ENCODE assay signal across 24 mouse cellular contexts in genomic region chr9:37104249-37104648, GRCm38 (mm10). TPM values are rescaled to one million over a fixed set of nuclear protein-coding genes. Genes with fewer than 3 reads are reported as not detected.
A peak's percentile ranks its signal among the peaks of the same experiment; 100 is the strongest.
DNase-seq lines count a peak whose midpoint lies in the region; ATAC-seq and TF ChIP-seq lines count a peak whose summit lies in the region.
"Had no signal": no experiment of that assay in that cellular context is flagged by ENCODE, and none has a peak within 500 bp of the region (broad histone marks: within the 10 kb centered on the region; RNA-seq: fewer than 3 reads in every experiment).

No protein-coding gene starts in this region.

- WGBS in hindbrain, embryonic 10.5 days = 70% methylated on average over 3 of the region's 3 CpGs
- 53% methylated on average over 3 of the region's 3 CpGs for WGBS in hindbrain, embryonic 14.5 days
- WGBS in midbrain, embryonic 10.5 days = 62% methylated on average over 3 of the region's 3 CpGs
- 69% methylated on average over 3 of the region's 3 CpGs for WGBS in midbrain, embryonic 13.5 days
- 72% methylated on average over 3 of the region's 3 CpGs for WGBS in thymus, adult 2 months

- ATAC-seq in hindbrain, embryonic 14.5 days (ENCODE audit: low FRiP score) = no peak
- ATAC-seq in midbrain, embryonic 13.5 days = no peak
- ATAC-seq: CD4-positive, CD25-positive, alpha-beta regulatory T cell, adult 4 months; forebrain, embryonic 14.5 days; intestine, embryonic 15.5 days had no signal

- TF ChIP-seq POLR2A in thymus, adult 2 months (IDR thresholded peaks at IDR 0.05; ENCODE audit: control insufficient read depth, extremely low read depth, insufficient read depth, low read length, poor library complexity) = no peak

- no peak overlapping the region for H3K4me3 ChIP-seq in hindbrain, embryonic 10.5 days
- no peak overlapping the region for H3K4me3 ChIP-seq in hindbrain, embryonic 14.5 days (replicated peaks; ENCODE audit: low read length)
- H3K4me3 ChIP-seq in midbrain, embryonic 10.5 days = no peak overlapping the region
- H3K4me3 ChIP-seq in midbrain, embryonic 13.5 days (replicated peaks) = no peak overlapping the region
- no peak overlapping the region for H3K4me3 ChIP-seq in thymus, adult 2 months (ENCODE audit: control insufficient read depth, insufficient read depth, low read length)
- H3K4me3 ChIP-seq: embryonic facial prominence, embryonic 12.5 days; embryonic facial prominence, embryonic 15.5 days; heart, embryonic 12.5 days; heart, embryonic 15.5 days; hindbrain, embryonic 12.5 days; intestine, embryonic 15.5 days had no signal

- peak overlapping the region; percentile 40; the same call in 1 of the 2 replicates for H3K27ac ChIP-seq in hindbrain, embryonic 10.5 days
- no peak overlapping the region for H3K27ac ChIP-seq in hindbrain, embryonic 14.5 days
- peak overlapping the region; percentile 53 for H3K27ac ChIP-seq in midbrain, embryonic 10.5 days (replicated peaks)
- no peak overlapping the region for H3K27ac ChIP-seq in midbrain, embryonic 13.5 days
- peak overlapping the region; percentile 42; the same call in 1 of the 2 replicates for H3K27ac ChIP-seq in thymus, adult 2 months (ENCODE audit: control insufficient read depth, insufficient read depth, low read length)
- H3K27ac ChIP-seq: embryonic facial prominence, embryonic 12.5 days; embryonic facial prominence, embryonic 15.5 days; heart, embryonic 15.5 days; hindbrain, embryonic 12.5 days; intestine, embryonic 15.5 days had no signal

- no peaks in the 10 kb centered on the region for H3K27me3 ChIP-seq in hindbrain, embryonic 10.5 days (ENCODE audit: insufficient read depth, poor library complexity, severe bottlenecking)
- H3K27me3 ChIP-seq in hindbrain, embryonic 14.5 days (ENCODE audit: control insufficient read depth, insufficient read depth, low read length) = no peaks in the 10 kb centered on the region
- no peaks in the 10 kb centered on the region for H3K27me3 ChIP-seq in midbrain, embryonic 10.5 days (ENCODE audit: low read depth, poor library complexity, severe bottlenecking)
- H3K27me3 ChIP-seq in midbrain, embryonic 13.5 days = no peaks in the 10 kb centered on the region
- H3K27me3 ChIP-seq in thymus, adult 2 months (ENCODE audit: control insufficient read depth, insufficient read depth, low read length) = no peaks in the 10 kb centered on the region
- H3K27me3 ChIP-seq: embryonic facial prominence, embryonic 12.5 days; embryonic facial prominence, embryonic 15.5 days; heart, embryonic 12.5 days; heart, embryonic 15.5 days; hindbrain, embryonic 12.5 days; intestine, embryonic 15.5 days had no signal

- no peak for DNase-seq in hindbrain, embryonic 10.5 days (ENCODE audit: low spot score)
- DNase-seq in hindbrain, embryonic 14.5 days (ENCODE audit: low spot score) = no peak
- no peak for DNase-seq in midbrain, embryonic 10.5 days (ENCODE audit: low spot score)
- DNase-seq in thymus, adult 2 months = no peak
- DNase-seq in thymus, postnatal 0 days (ENCODE audit: low spot score) = no peak
- DNase-seq: adrenal gland, adult 2 months; adrenal gland, postnatal 14 days; cerebellum, adult 11 months; cerebellum, adult 2 months; cerebellum, adult 9-11 months; cerebellum, postnatal 25 days; gastrocnemius, postnatal 25 days; heart, adult 18-20 months; heart, postnatal 10 days; heart, postnatal 36 days had no signal

- no peak overlapping the region for H3K9ac ChIP-seq in hindbrain, embryonic 14.5 days
- H3K9ac ChIP-seq in midbrain, embryonic 13.5 days (replicated peaks) = no peak overlapping the region
- H3K9ac ChIP-seq: embryonic facial prominence, embryonic 12.5 days; embryonic facial prominence, embryonic 15.5 days; heart, embryonic 12.5 days; heart, embryonic 15.5 days; hindbrain, embryonic 12.5 days; intestine, embryonic 15.5 days had no signal

- H3K4me1 ChIP-seq in hindbrain, embryonic 10.5 days (replicated peaks) = peaks cover 84% of the 10 kb centered on the region
- peaks cover 9% of the 10 kb centered on the region; the same call in 1 of the 2 replicates for H3K4me1 ChIP-seq in hindbrain, embryonic 14.5 days (replicated peaks; ENCODE audit: control insufficient read depth, insufficient read depth, low read length)
- peaks cover 84% of the 10 kb centered on the region for H3K4me1 ChIP-seq in midbrain, embryonic 10.5 days
- peaks cover 48% of the 10 kb centered on the region for H3K4me1 ChIP-seq in midbrain, embryonic 13.5 days (replicated peaks)
- no peaks in the 10 kb centered on the region for H3K4me1 ChIP-seq in thymus, adult 2 months (replicated peaks; ENCODE audit: control insufficient read depth, insufficient read depth, low read length)

- 0 out of 2 replicates have a peak, but pooled peaks cover 7% of the 10 kb centered on the region for H3K36me3 ChIP-seq in hindbrain, embryonic 10.5 days
- H3K36me3 ChIP-seq in hindbrain, embryonic 14.5 days (replicated peaks; ENCODE audit: control insufficient read depth, insufficient read depth) = no peaks in the 10 kb centered on the region
- peaks cover 8% of the 10 kb centered on the region for H3K36me3 ChIP-seq in midbrain, embryonic 10.5 days
- no peaks in the 10 kb centered on the region for H3K36me3 ChIP-seq in midbrain, embryonic 13.5 days
- no peaks in the 10 kb centered on the region for H3K36me3 ChIP-seq in thymus, adult 2 months (ENCODE audit: control insufficient read depth, insufficient read depth, low read length)
- H3K36me3 ChIP-seq: embryonic facial prominence, embryonic 12.5 days; embryonic facial prominence, embryonic 15.5 days; heart, embryonic 12.5 days; heart, embryonic 15.5 days; hindbrain, embryonic 12.5 days; intestine, embryonic 15.5 days had no signal

- TF ChIP-seq CTCF in thymus, adult 2 months (IDR thresholded peaks at IDR 0.05; ENCODE audit: borderline replicate concordance, control insufficient read depth, extremely low read depth, insufficient read depth, low read length, poor library complexity) = no peak

- no peaks in the 10 kb centered on the region for H3K9me3 ChIP-seq in hindbrain, embryonic 10.5 days
- no peaks in the 10 kb centered on the region for H3K9me3 ChIP-seq in hindbrain, embryonic 14.5 days (ENCODE audit: control insufficient read depth, low read length)
- no peaks in the 10 kb centered on the region for H3K9me3 ChIP-seq in midbrain, embryonic 10.5 days (replicated peaks)
- no peaks in the 10 kb centered on the region for H3K9me3 ChIP-seq in midbrain, embryonic 13.5 days
- H3K9me3 ChIP-seq: embryonic facial prominence, embryonic 12.5 days; embryonic facial prominence, embryonic 15.5 days; heart, embryonic 12.5 days; heart, embryonic 15.5 days; hindbrain, embryonic 12.5 days; intestine, embryonic 15.5 days had no signal

- no peak overlapping the region for H3K4me2 ChIP-seq in hindbrain, embryonic 14.5 days (replicated peaks)
- no peak overlapping the region for H3K4me2 ChIP-seq in midbrain, embryonic 13.5 days (replicated peaks)
- H3K4me2 ChIP-seq: embryonic facial prominence, embryonic 12.5 days; embryonic facial prominence, embryonic 15.5 days; heart, embryonic 12.5 days; heart, embryonic 15.5 days; hindbrain, embryonic 12.5 days; intestine, embryonic 15.5 days had no signal

RNA-seq across cellular contexts. Expression of gene Pknox2, which starts 43.0 kb away (rescaled TPM):
- polyA plus RNA-seq in hindbrain, embryonic 10.5 days (2016; fragmentation: Nextera tagmentation; extraction: Ambion mirVana) = 35.0 and 40.3 TPM in 2 replicates
- 25.1 and 25.8 TPM in 2 replicates for polyA plus RNA-seq in hindbrain, embryonic 14.5 days (2014; fragmentation: Nextera tagmentation; extraction: Ambion mirVana)
- 41.5 and 45.0 TPM in 2 replicates for polyA plus RNA-seq in midbrain, embryonic 10.5 days (2016; fragmentation: Nextera tagmentation; extraction: Ambion mirVana)
- 30.1 and 33.1 TPM in 2 replicates for polyA plus RNA-seq in midbrain, embryonic 13.5 days (2015; fragmentation: Nextera tagmentation; extraction: Ambion mirVana)
- 3.1 and 3.2 TPM in 2 replicates for polyA plus RNA-seq in thymus, adult 2 months (2012; rRNA removed)
- 0.91 and 1.3 TPM in 2 replicates for polyA plus RNA-seq in thymus, postnatal 0 days (2015; fragmentation: Nextera tagmentation; extraction: Ambion mirVana)
- polyA plus RNA-seq: CD4-positive, CD25-positive, alpha-beta regulatory T cell, adult 4 months had no signal

Comparison
In these comparisons a context has a peak if more than half of its experiments do, and no peak if none do; other contexts are left out.
1. H3K27ac ChIP-seq: peak in hindbrain, embryonic 10.5 days (single experiment), midbrain, embryonic 10.5 days (single experiment) and thymus, adult 2 months (single experiment); none in hindbrain, embryonic 14.5 days (single experiment) and midbrain, embryonic 13.5 days (single experiment).